Mouse (Mus musculus) E14TG2a.4 (cell line): ENCODE data around the gene Fhad1.

Experiments
- H3K27me3 ChIP-seq: 2 replicates; pipeline ENCODE4 v1.6.1; 2014; ENCODE audit warnings: low read length, control low read depth; ENCODE audit not compliant: insufficient read depth
- H3K36me3 ChIP-seq: 2 replicates; pipeline ENCODE4 v1.6.1; 2014; ENCODE audit warnings: low read length, control low read depth; ENCODE audit not compliant: insufficient read depth
- H3K4me1 ChIP-seq: replicated peaks from 2 replicates; pipeline ENCODE4 v1.6.1; 2014; ENCODE audit warnings: low read depth, low read length, control low read depth
- H3K4me3 ChIP-seq: replicated peaks from 2 replicates; pipeline ENCODE4 v1.5.1; 2014; ENCODE audit warnings: mild to moderate bottlenecking, low read length
- H3K9me3 ChIP-seq: 2 replicates; pipeline ENCODE4 v1.6.1; 2014; ENCODE audit warnings: low read length, control low read depth
- CTCF ChIP-seq: conservative IDR thresholded peaks from 2 replicates; pipeline ENCODE4 v1.5.1; 2014; ENCODE audit warnings: low read length
- NANOG ChIP-seq: IDR thresholded peaks from 2 replicates; pipeline ENCODE4 v1.6.1; 2014; ENCODE audit warnings: borderline replicate concordance, low read length, mixed read lengths
- POU5F1 ChIP-seq: IDR thresholded peaks from 2 replicates; pipeline ENCODE4 v1.6.1; 2014; ENCODE audit warnings: low read length, borderline replicate concordance

Gene Fhad1

DNA sequence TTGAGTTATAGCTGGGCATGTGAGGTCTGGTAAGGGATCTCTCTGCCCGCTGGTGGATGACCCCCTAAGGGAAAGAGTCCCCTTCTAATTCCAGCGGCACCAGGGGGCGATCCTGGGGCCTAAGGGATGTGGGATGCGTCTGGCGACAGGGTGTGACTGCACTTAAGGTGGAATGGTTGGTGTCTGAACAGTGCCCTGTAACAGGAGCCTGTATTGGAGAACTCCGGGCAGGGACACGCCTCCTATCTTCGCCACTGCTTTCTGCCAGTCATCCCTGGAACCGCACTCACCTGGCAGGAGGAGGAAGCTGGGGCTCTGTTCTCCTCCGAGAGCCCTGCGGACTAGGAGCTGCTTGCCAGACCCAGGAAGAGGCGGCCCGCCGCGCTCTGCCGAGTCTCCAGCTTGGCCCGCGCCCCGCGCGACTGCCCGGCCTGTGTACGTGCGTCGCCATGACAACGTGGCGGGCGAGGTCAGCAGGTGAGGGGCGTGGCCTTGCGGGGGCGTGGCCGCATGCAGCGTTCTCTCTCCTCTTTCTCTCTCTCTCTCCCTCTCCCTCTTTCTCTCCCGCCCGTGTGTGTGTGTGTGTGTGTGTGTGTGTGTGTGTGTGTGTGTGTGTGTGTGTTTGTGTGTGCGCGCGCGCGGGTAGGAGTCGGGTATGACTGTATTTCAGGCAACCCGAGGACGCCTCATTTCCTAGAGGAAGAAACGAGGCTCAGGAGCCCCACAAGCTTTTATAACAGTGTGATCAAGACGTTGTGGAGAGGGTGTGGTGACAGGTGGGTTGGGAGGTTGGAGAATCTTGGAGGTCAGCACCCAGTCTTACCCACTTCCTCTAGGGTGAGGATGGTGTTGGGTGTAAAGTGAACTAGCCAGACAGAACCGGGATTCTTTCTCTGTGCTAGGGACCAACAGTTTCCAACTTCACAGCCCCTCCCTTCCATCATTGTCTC lies at the start of gene Fhad1:
TSS of gene Fhad1 (minus strand) at position 424 of the 950 bp plus-strand sequence.
- Histone ChIP-seq H3K4me1 (peaks cover 60% of the 10 kb centered on the region), H3K36me3 (no peaks in the 10 kb centered on the region), H3K27me3 (peaks cover 63% of the 10 kb centered on the region), H3K9me3 (no peaks in the 10 kb centered on the region), H3K4me3 (peak within 1 kb of the TSS; percentile 78)
- no peak for TF ChIP-seq CTCF
- no peak for TF ChIP-seq NANOG
- TF ChIP-seq POU5F1 = no peak

DNA sequence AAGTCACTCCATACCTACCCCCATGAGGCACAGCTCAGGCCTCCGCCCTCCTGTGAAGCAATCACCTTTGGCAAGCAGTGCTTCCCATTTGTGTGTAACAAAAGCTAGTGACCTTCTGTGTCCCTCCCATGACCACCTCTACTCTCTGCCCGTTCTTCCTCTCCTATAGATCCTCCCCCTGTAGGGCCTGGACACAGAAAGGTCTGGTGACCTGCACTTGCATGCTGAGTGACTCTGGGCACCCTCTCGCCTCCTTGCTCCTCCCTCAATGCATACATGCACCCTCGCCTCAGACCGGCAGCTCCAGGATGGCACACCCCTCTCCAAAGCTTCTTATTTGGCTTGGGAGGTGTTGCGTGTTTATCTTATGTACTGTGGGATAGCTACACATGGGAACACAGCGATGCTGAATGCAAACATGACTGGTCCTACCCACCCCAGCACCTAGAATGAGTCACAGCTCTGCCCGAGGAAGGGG lies 48.2 kb upstream of the Fhad1 start:
- Histone ChIP-seq H3K36me3 (peaks cover 4% of the 10 kb centered on the region; the same call in 1 of the 2 replicates), H3K4me3 (0 out of 2 replicates have a peak overlapping the region, but pooled peaks have one; percentile 3), H3K27me3 (no peaks in the 10 kb centered on the region), H3K4me1 (peaks cover 95% of the 10 kb centered on the region), H3K9me3 (no peaks in the 10 kb centered on the region)
- TF ChIP-seq POU5F1 = no peak
- TF ChIP-seq CTCF = no peak
- no peak for TF ChIP-seq NANOG

- TF ChIP-seq NANOG = no peak
- no peak for TF ChIP-seq POU5F1
- TF ChIP-seq CTCF = no peak
- H3K4me1 ChIP-seq = peaks cover 91% of the 10 kb centered on the region
- no peaks in the 10 kb centered on the region for H3K27me3 ChIP-seq
- no peaks in the 10 kb centered on the region for H3K9me3 ChIP-seq
- H3K4me3 ChIP-seq = peak overlapping the region; percentile 30
- H3K36me3 ChIP-seq = peaks cover 4% of the 10 kb centered on the region; the same call in 1 of the 2 replicates
Measured at GRCm38 (mm10) chr4:142061485-142062240, 46.8 kb upstream of the Fhad1 start.

DNA sequence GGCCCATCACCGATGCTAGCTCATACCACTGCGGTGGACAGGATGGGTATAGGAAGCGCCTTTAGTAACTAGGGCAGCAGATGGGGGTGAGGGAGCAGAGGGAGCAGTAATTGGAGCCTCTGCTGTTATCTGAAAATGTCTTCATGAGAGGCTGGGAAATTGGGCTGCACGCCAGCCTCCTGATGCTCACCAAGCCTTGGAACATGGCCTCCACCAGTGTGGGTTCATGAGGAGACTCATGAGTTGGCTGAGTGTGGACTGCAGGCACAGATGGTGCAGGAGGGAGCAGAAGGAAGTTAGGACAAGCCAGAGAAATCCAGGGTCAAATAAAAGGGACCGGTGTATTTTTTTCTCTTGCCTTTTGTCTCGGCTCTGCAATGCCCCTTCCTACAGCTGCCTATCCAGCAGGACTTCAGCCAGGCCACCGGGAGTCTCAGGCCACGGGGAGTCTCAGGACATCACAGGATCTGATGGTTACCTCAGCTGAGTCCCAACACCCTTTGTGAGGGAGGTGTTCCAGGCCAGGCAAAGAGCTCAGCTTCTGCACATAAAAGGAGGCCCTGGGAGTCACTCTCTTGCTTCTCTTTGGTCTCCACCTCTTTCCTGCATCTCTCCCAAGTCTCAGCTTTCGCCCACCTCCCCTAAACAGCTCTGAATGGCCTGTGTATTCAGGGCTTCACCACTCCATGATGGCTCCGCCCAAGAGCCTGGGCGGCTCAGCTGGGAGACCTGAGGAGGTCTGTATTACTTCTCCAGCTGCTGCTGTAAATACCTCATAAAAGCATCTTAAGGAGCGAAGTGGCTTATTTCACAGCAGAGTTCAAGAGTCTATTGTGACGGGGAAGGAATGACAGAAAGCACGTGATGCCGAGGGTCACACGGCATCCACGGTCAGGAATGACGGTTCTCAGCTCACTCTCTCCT lies 45.8 kb upstream of the Fhad1 start:
- no peaks in the 10 kb centered on the region for H3K27me3 ChIP-seq
- TF ChIP-seq NANOG (no peak), POU5F1 (no peak), CTCF (no peak)
- peak overlapping the region; percentile 30 for H3K4me3 ChIP-seq
- H3K9me3 ChIP-seq = no peaks in the 10 kb centered on the region
- peaks cover 6% of the 10 kb centered on the region for H3K36me3 ChIP-seq
- H3K4me1 ChIP-seq = peaks cover 91% of the 10 kb centered on the region

DNA sequence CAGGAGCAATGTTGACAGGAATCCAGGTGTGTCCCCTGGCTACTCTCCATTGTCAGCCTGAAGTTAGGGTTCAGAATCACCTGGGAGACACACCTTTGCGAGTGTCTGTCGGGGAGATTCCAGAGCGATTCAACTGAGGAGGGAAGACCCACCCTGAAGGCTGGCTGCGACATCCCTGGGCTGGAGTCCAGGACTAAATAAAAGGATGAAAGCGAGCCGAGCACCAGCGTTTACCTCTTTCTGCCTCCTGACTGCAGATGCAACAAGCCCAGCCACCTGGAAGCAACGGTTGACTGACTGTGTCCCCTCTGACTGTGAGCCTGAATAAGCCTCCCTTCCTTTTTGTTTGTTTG lies 44.9 kb upstream of the Fhad1 start:
- Histone ChIP-seq H3K9me3 (no peaks in the 10 kb centered on the region), H3K4me3 (peak overlapping the region; percentile 30; the same call in 1 of the 2 replicates), H3K36me3 (peaks cover 11% of the 10 kb centered on the region), H3K4me1 (peaks cover 90% of the 10 kb centered on the region), H3K27me3 (no peaks in the 10 kb centered on the region)
- no peak for TF ChIP-seq POU5F1
- TF ChIP-seq CTCF = no peak
- no peak for TF ChIP-seq NANOG

DNA sequence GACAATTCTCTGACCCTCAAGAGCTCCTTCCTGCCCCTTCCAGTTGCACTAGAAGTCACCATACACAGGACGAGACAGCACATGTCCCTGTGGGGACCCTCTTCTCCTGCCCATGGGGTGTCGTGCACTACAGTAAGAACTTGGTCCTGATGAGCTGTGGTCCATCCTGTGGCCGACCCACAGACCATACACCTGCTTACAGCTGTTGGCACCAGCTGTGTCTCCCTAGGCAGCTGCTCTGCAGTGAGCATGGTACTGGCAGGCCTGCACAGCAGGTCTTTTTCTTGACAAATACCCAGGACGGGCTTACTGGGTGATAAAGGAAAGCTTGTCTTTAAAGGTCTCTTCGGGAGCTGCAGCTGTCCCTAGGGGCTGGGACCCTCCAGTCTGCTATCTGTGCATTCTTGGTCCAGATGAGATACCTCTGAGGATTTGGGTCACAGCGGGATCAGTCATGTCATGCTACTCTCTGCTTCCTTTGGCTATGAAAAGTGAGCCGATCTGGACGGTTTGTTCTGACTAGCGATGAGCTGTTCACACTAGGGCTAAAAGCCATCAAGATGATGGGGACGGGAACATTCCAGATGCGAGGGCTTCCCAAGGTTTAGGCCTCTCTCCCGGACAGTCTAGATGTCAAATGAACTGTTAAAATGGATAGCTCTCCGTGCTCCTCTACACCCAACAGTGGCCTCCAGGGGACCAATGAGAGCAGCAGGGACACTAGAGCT lies 44.4 kb upstream of the Fhad1 start:
- H3K27me3 ChIP-seq = no peaks in the 10 kb centered on the region
- H3K4me3 ChIP-seq = 0 out of 2 replicates have a peak overlapping the region, but pooled peaks have one; percentile 30
- no peak for TF ChIP-seq POU5F1
- TF ChIP-seq NANOG = no peak
- no peak for TF ChIP-seq CTCF
- H3K9me3 ChIP-seq = no peaks in the 10 kb centered on the region
- H3K36me3 ChIP-seq = peaks cover 11% of the 10 kb centered on the region
- peaks cover 90% of the 10 kb centered on the region for H3K4me1 ChIP-seq
